Mouse (Mus musculus): ENCODE data around the gene Adat2. TPM values are rescaled to one million over a fixed set of nuclear protein-coding genes. Genes with fewer than 3 reads are reported as not detected.

Gene Adat2
- polyA plus RNA-seq, 1 experiment from 2014 or later = 4.7 TPM

DNA sequence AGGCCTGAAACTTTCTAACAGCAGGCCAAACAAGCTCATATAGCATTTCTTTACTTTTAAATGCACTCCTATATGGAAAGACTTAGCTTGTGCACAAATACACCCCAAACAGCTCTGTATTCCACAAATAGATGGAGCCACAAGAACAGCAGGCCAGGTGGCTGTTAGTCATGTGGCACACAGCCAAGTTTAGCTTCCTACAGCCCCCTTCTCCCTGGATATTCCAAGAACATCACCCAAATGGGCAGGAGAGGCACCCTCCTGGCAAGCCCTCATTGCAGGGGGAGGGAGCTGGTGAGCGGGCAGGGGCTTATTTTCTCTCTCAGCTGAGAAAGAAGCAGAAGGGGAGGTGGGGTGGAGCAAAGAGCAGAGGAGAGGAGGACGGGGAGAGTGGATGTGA lies 48.2 kb downstream of the Adat2 start:
- H3K27ac ChIP-seq (replicated peaks; ENCODE audit: low read depth, low read length) = no peak overlapping the region
- ATAC-seq (replicated peaks; ENCODE audit: insufficient number of reproducible peaks, low FRiP score, low TSS enrichment, low read depth) (no peak), DNase-seq (ENCODE audit: low spot score) (no peak)
- H3K9me3 ChIP-seq (replicated peaks; ENCODE audit: control insufficient read depth, low read length) = no peaks in the 10 kb centered on the region
- no peaks in the 10 kb centered on the region for H3K4me1 ChIP-seq (ENCODE audit: control insufficient read depth, insufficient read depth, low read length)
- no peak overlapping the region for H3K9ac ChIP-seq (replicated peaks; ENCODE audit: low read length)
- no peak overlapping the region for H3K4me3 ChIP-seq (ENCODE audit: low read depth, low read length)
- WGBS = 63% methylated on average over 2 of the region's 2 CpGs
- no peaks in the 10 kb centered on the region for H3K36me3 ChIP-seq (replicated peaks; ENCODE audit: control insufficient read depth, insufficient read depth, low read depth, low read length)
- no peak overlapping the region for H3K4me2 ChIP-seq (ENCODE audit: low read depth, low read length)
- H3K27me3 ChIP-seq (ENCODE audit: control insufficient read depth, insufficient read depth, low read length) = no peaks in the 10 kb centered on the region

Other genes with a start within 250 kb of the Adat2 start
- gene Phactr2, start 78.5 kb upstream of the Adat2 start, polyA plus RNA-seq (2014; fragmentation: Nextera tagmentation; extraction: Ambion mirVana) = 24.0 and 24.5 TPM in 2 replicates
- gene Fuca2, start 53.4 kb upstream of the Adat2 start, polyA plus RNA-seq (2014; fragmentation: Nextera tagmentation; extraction: Ambion mirVana) = 40.1 and 47.1 TPM in 2 replicates
- gene Pex3, start 248 bp downstream of the Adat2 start, polyA plus RNA-seq (2014; fragmentation: Nextera tagmentation; extraction: Ambion mirVana) = 28.4 and 30.2 TPM in 2 replicates

All from embryonic facial prominence, embryonic 11.5 days (tissue).